Mouse (Mus musculus) heart, embryonic 12.5 days (tissue): Measurements from ENCODE around the gene Slc25a22. TPM values are rescaled to one million over a fixed set of nuclear protein-coding genes. Genes with fewer than 3 reads are reported as not detected.

Experiments used
- ATAC-seq: fragments of 200-750 bp; cut with Nextera tagmentation; 2 replicates; pipeline ENCODE4 v1.8.0; 2017; ENCODE audit warnings: moderate TSS enrichment, moderate library complexity; ENCODE audit not compliant: insufficient number of reproducible peaks, low FRiP score
- H3K27ac ChIP-seq: fragments of 300-500 bp; sonication (generic); 2 replicates; pipeline ENCODE4 v1.5.1; 2016; ENCODE audit warnings: mild to moderate bottlenecking, moderate library complexity; ENCODE audit not compliant: poor library complexity, severe bottlenecking
- H3K27me3 ChIP-seq: fragments of 300-500 bp; sonication (generic); replicated peaks from 2 replicates; pipeline ENCODE4 v1.6.1; 2016; ENCODE audit warnings: mild to moderate bottlenecking, moderate library complexity
- H3K36me3 ChIP-seq: fragments of 300-500 bp; sonication (generic); 2 replicates; pipeline ENCODE4 v1.6.1; 2016; ENCODE audit warnings: mild to moderate bottlenecking, moderate library complexity
- H3K4me1 ChIP-seq: fragments of 300-500 bp; sonication (generic); replicated peaks from 2 replicates; pipeline ENCODE4 v1.6.1; 2016; ENCODE audit warnings: mild to moderate bottlenecking
- H3K4me2 ChIP-seq: fragments of 300-500 bp; sonication (generic); 2 replicates; pipeline ENCODE4 v1.6.1; 2016; ENCODE audit warnings: mild to moderate bottlenecking, moderate library complexity
- H3K4me3 ChIP-seq: fragments of 300-500 bp; sonication (generic); 2 replicates; pipeline ENCODE4 v1.5.1; 2016; ENCODE audit warnings: mild to moderate bottlenecking
- H3K9ac ChIP-seq: fragments of 300-500 bp; sonication (generic); 2 replicates; pipeline ENCODE4 v1.6.1; 2016; ENCODE audit warnings: mild to moderate bottlenecking, moderate library complexity
- H3K9me3 ChIP-seq: fragments of 300-500 bp; sonication (generic); replicated peaks from 2 replicates; pipeline ENCODE4 v1.6.1; 2016; ENCODE audit warnings: mild to moderate bottlenecking, moderate library complexity
- WGBS: fragments of 180-500 bp; shearing (Covaris S2); methylation state at CpG from one replicate; pipeline ENCODE4 v1.1.7; 2016; 5-methylcytosine and 5-hydroxymethylcytosine counted together
- polyA plus RNA-seq: library from polyadenylated mRNA; unstranded; fragments of >200 nt; fragmentation: Nextera tagmentation; extraction: Ambion mirVana; gene quantifications from 2 replicates; pipeline ENCODE4 v1.2.1, GENCODE M21; 2016

Gene Slc25a22
- polyA plus RNA-seq, 1 experiment from 2014 or later, result 20.7 TPM

- ATAC-seq, result no peak
Observed at GRCm38 (mm10) chr7:141441460-141441859, 3.8 kb upstream of the Slc25a22 start.

GRCm38 (mm10) chr7:141440613-141441012 lies 2.9 kb upstream of the Slc25a22 start:
- Histone ChIP-seq H3K27me3 (no peaks in the 10 kb centered on the region), H3K9ac (no peak overlapping the region), H3K4me1 (peaks cover 54% of the 10 kb centered on the region), H3K4me3 (no peak overlapping the region), H3K9me3 (no peaks in the 10 kb centered on the region), H3K4me2 (0 out of 2 replicates have a peak overlapping the region, but pooled peaks have one; percentile 1), H3K36me3 (peaks cover 32% of the 10 kb centered on the region), H3K27ac (no peak overlapping the region)
- ATAC-seq, result no peak
- WGBS, result 26% methylated on average over 6 of the region's 6 CpGs

More at GRCm38 (mm10) chr7:141441460-141441859, 3.8 kb upstream of the Slc25a22 start:
- H3K27ac ChIP-seq, result no peak overlapping the region
- H3K4me1 ChIP-seq, result peaks cover 45% of the 10 kb centered on the region
- no peaks in the 10 kb centered on the region for H3K9me3 ChIP-seq
- H3K36me3 ChIP-seq, result peaks cover 32% of the 10 kb centered on the region
- 0 out of 2 replicates have a peak overlapping the region, but pooled peaks have one; percentile 72 for H3K9ac ChIP-seq
- H3K27me3 ChIP-seq, result no peaks in the 10 kb centered on the region
- WGBS, result 90% methylated on average over 9 of the region's 9 CpGs
- 0 out of 2 replicates have a peak overlapping the region, but pooled peaks have one; percentile 89 for H3K4me2 ChIP-seq
- no peak overlapping the region for H3K4me3 ChIP-seq

- H3K4me1 ChIP-seq, result peaks cover 62% of the 10 kb centered on the region
- WGBS, result 94% methylated on average over 11 of the region's 11 CpGs
- ATAC-seq, result no peak
Observed at GRCm38 (mm10) chr7:141439811-141440210, 2.1 kb upstream of the Slc25a22 start.

GRCm38 (mm10) chr7:141439140-141439679 lies 1.5 kb upstream of the Slc25a22 start:
- peaks cover 32% of the 10 kb centered on the region for H3K36me3 ChIP-seq
- no peaks in the 10 kb centered on the region for H3K9me3 ChIP-seq
- no peaks in the 10 kb centered on the region for H3K27me3 ChIP-seq
- no peak for ATAC-seq
- no peak overlapping the region for H3K9ac ChIP-seq
- peaks cover 66% of the 10 kb centered on the region for H3K4me1 ChIP-seq
- no peak overlapping the region for H3K4me2 ChIP-seq
- H3K27ac ChIP-seq, result no peak overlapping the region
- WGBS, result 89% methylated on average over 10 of the region's 10 CpGs
- no peak overlapping the region for H3K4me3 ChIP-seq

More at GRCm38 (mm10) chr7:141439811-141440210, 2.1 kb upstream of the Slc25a22 start:
- peaks cover 32% of the 10 kb centered on the region for H3K36me3 ChIP-seq
- no peak overlapping the region for H3K4me3 ChIP-seq
- H3K4me2 ChIP-seq, result no peak overlapping the region
- 0 out of 2 replicates have a peak overlapping the region, but pooled peaks have one; percentile 5 for H3K9ac ChIP-seq
- H3K9me3 ChIP-seq, result no peaks in the 10 kb centered on the region
- H3K27me3 ChIP-seq, result no peaks in the 10 kb centered on the region
- H3K27ac ChIP-seq, result no peak overlapping the region

DNA sequence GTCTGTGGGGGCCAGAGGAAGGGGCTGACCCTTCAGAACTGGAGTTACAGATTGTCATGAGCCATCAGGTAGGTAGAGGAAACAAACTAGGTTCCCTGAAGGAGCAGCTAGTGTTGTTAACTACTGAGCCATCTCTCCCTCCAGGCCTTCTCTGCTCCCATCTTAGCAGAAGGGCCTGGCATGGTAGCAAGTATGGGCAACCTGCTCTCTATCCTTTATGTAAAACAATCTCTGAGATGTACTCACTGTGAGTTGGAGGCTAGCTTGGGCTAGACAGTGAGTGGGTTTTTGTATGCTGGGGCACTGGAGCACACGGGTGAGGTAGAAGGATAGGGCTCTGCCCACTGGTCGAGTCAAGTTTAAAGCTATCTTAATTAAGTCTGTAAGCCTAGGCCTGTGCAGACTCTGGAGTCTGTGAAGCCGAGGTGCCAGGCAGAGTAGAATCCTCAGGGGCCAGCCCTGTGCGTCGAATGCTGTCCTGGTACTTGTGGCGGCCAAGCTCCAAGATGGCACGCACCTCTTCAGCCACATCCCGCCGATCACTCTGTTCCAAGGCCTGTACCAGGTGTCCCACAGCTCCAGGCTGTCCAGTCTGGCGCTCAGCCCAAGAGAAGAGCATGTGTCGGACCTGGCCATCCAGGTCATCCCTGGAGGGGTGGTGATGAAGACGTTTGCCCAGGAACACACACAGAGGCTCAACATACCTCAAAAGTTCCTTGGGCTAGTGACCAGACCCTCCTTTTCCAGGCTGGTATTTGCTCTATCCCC lies 693 bp upstream of the Slc25a22 start:
- no peak overlapping the region for H3K4me2 ChIP-seq
- peaks cover 70% of the 10 kb centered on the region for H3K4me1 ChIP-seq
- H3K9me3 ChIP-seq, result no peaks in the 10 kb centered on the region
- H3K9ac ChIP-seq, result no peak overlapping the region
- WGBS, result 89% methylated on average over 12 of the region's 12 CpGs
- H3K27me3 ChIP-seq, result no peaks in the 10 kb centered on the region
- no peak overlapping the region for H3K4me3 ChIP-seq
- H3K27ac ChIP-seq, result no peak overlapping the region
- H3K36me3 ChIP-seq, result peaks cover 39% of the 10 kb centered on the region
- ATAC-seq, result no peak

GRCm38 (mm10) chr7:141436523-141436892 lies 1.2 kb downstream of the Slc25a22 start:
- Histone ChIP-seq H3K27ac (no peak overlapping the region), H3K4me1 (peaks cover 52% of the 10 kb centered on the region), H3K36me3 (peaks cover 56% of the 10 kb centered on the region), H3K4me3 (peak overlapping the region; percentile 67), H3K9ac (peak overlapping the region; percentile 84), H3K9me3 (no peaks in the 10 kb centered on the region), H3K27me3 (no peaks in the 10 kb centered on the region), H3K4me2 (peak overlapping the region; percentile 95)
- no peak for ATAC-seq
- 63% methylated on average over 2 of the region's 2 CpGs for WGBS

- H3K4me3 ChIP-seq, result peak overlapping the region; percentile 50; the same call in 1 of the 2 replicates
- no peaks in the 10 kb centered on the region for H3K9me3 ChIP-seq
- 0 out of 2 replicates have a peak overlapping the region, but pooled peaks have one; percentile 75 for H3K9ac ChIP-seq
- no peaks in the 10 kb centered on the region for H3K27me3 ChIP-seq
- H3K4me2 ChIP-seq, result peak overlapping the region; percentile 95
- peaks cover 47% of the 10 kb centered on the region for H3K4me1 ChIP-seq
- H3K27ac ChIP-seq, result no peak overlapping the region
- no peak for ATAC-seq
- H3K36me3 ChIP-seq, result peaks cover 56% of the 10 kb centered on the region
- WGBS, result 82% methylated on average over 9 of the region's 9 CpGs
Observed at GRCm38 (mm10) chr7:141435856-141436522, 1.7 kb downstream of the Slc25a22 start.

DNA sequence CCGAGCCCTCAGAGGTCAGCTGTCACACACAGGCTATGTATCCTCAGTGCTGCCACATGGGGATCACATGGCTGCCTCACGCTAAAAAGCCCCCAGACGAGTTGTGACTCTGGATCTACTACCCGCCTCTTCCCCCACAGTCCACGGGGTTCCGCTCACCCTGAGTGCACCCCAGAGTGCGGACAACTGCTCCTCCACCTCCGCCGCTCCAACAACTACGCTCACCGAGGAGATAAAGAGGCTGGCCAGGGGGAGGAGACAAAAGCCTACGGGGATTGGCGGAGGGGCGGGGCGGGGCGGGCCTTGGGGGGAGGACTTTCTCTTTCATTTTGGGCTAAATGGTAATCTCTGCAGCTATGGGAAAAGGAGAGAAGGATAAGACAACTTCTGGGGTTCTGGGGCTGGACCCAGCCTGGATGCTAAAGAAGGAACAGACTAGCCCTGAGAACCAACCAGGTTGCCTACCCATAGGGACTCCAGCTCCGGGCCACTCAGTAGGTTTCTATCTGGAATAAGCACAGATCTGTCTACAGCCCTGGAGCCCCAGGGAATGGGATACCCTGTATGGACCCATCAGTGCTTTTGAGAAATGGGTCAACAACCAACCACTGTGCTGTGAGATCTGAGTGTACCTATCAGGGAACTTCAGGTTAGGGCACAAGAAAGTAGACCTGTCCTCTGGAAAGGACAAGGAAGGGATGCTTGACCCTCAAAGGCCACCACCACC lies 2.4 kb downstream of the Slc25a22 start:
- peak; percentile 46 for ATAC-seq
- peak overlapping the region; percentile 50 for H3K4me3 ChIP-seq
- H3K27ac ChIP-seq, result peak overlapping the region; percentile 35; the same call in 1 of the 2 replicates
- no peaks in the 10 kb centered on the region for H3K27me3 ChIP-seq
- H3K4me1 ChIP-seq, result peaks cover 44% of the 10 kb centered on the region
- WGBS, result 5% methylated on average over 17 of the region's 17 CpGs
- H3K4me2 ChIP-seq, result peak overlapping the region; percentile 95
- peaks cover 60% of the 10 kb centered on the region for H3K36me3 ChIP-seq
- peak overlapping the region; percentile 75 for H3K9ac ChIP-seq
- H3K9me3 ChIP-seq, result no peaks in the 10 kb centered on the region

DNA sequence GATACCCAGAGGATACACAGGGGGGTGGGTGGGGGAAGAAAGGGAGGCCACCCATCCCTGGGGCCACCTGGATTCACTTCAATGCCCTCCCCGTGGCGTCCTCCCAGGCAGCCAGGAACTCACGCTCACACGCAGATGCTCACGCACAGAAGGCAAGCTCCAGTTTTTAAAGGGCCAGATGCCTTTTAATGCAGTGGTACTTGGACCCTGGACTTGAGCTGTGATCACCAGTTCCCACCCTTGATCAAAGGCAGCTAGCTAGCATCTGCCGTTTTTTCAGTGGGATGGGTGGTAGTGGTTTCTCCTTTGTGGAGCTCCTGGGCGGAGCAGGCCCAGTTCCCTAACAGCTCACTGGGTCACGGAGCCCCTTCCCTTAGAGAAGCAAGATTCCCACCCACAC lies 3.2 kb downstream of the Slc25a22 start:
- 17% methylated on average over 8 of the region's 8 CpGs for WGBS
- ATAC-seq, result no peak

DNA sequence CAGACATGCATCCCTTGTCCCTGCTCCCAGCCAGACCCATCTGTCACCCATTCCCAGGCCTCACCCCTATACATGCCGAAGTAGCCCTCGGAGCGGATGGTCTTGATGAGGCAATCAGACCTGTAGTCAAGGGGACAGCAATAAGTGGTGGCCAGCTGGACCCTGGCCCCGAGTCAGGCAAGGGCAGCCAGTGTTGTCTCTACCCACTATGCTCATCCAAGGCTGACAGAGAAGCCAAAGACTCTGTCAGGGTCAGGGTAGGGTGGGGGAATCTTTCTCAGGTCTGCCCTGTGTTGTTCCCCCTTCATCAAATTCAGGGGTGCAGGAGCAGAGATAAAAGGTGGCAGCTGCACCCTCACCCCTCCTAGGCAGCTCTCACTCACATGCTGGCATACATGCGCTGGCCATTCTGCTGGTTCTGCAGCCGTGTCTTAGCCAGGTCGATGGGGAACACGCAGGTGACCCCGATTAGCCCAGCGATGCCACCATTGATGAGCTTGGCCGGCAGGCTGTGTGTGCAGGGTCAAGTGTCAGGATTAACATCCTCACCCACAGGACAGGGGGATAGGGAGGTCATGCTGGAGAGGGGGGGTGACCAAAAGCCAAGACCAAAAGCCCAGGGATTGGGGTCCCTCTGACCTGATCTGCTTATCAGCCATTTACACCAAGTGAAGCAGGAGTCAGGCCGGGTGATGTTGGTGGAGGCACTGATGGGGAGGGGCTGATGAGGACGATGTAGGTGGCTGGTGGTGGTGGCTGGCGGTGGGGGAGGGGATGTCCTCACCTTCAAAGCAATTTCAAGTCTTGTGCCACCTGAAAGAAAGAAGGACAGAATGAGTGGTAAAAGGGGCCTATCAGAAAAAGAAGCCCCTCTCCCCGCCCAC lies 3.9 kb downstream of the Slc25a22 start:
- peak overlapping the region; percentile 50 for H3K4me3 ChIP-seq
- no peaks in the 10 kb centered on the region for H3K9me3 ChIP-seq
- H3K9ac ChIP-seq, result peak overlapping the region; percentile 75
- no peak for ATAC-seq
- H3K27ac ChIP-seq, result no peak overlapping the region
- peak overlapping the region; percentile 95 for H3K4me2 ChIP-seq
- H3K4me1 ChIP-seq, result peaks cover 57% of the 10 kb centered on the region
- H3K27me3 ChIP-seq, result no peaks in the 10 kb centered on the region
- H3K36me3 ChIP-seq, result peaks cover 46% of the 10 kb centered on the region
- 76% methylated on average over 15 of the region's 15 CpGs for WGBS

More for the DNA sequence above, 3.2 kb downstream of the Slc25a22 start:
- Histone ChIP-seq H3K4me2 (peak overlapping the region; percentile 95), H3K9ac (peak overlapping the region; percentile 75), H3K9me3 (no peaks in the 10 kb centered on the region), H3K4me3 (peak overlapping the region; percentile 50), H3K27ac (peak overlapping the region; percentile 35; the same call in 1 of the 2 replicates), H3K36me3 (peaks cover 53% of the 10 kb centered on the region), H3K27me3 (no peaks in the 10 kb centered on the region), H3K4me1 (peaks cover 50% of the 10 kb centered on the region)
